Comparison of ENCODE assay signal across 28 mouse cellular contexts in the genomic region with DNA sequence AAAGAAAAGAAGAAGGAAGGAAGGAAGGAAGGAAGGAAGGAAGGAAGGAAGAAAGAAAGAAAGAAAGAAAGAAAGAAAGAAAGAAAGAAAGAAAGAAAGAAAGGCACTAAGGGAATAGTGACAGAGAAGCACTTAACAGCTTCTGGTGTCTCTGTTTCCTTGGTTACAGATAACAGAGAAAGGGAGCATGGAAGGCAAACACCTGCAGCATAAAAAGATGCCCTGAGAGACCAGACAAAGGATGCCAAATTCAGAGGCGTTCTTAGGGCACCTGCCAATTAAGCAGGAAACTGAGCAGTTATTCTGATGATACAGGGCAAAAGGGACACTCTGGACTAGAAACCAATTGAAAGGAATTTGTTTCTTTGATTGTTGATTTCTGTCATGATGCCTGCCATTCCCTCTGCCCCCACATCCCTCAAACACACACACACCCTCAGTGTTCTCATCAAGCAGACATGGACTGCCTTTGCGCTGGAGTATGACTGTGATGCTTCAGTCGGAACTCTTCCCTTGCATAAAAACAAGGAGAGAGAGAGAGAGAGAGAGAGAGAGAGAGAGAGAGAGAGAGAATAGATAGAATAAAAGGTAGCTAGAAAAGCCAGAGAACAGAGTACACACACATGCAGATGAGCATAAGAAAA.
A peak's percentile ranks its signal among the peaks of the same experiment; 100 is the strongest.
DNase-seq lines count a peak whose midpoint lies in the region; ATAC-seq lines count a peak whose summit lies in the region.
"Had no signal": no experiment of that assay in that cellular context is flagged by ENCODE, and none has a peak within 500 bp of the region (broad histone marks: within the 10 kb centered on the region; RNA-seq: fewer than 3 reads in every experiment).

No protein-coding gene starts in this region.

- peak overlapping the region; percentile 47; the same call in 1 of the 2 replicates for H3K27ac ChIP-seq in forebrain, embryonic 15.5 days (replicated peaks)
- H3K27ac ChIP-seq in forebrain, embryonic 10.5 days = no peak overlapping the region
- no peak overlapping the region for H3K27ac ChIP-seq in midbrain, embryonic 13.5 days
- no peak overlapping the region for H3K27ac ChIP-seq in midbrain, embryonic 10.5 days (replicated peaks)
- H3K27ac ChIP-seq in forebrain, embryonic 16.5 days (ENCODE audit: low read length) = 0 out of 2 replicates have a peak overlapping the region, but pooled peaks have one; percentile 23
- H3K27ac ChIP-seq in liver, embryonic 12.5 days = no peak overlapping the region
- H3K27ac ChIP-seq: embryonic facial prominence, embryonic 13.5 days; heart, adult 2 months; heart, embryonic 13.5 days; liver, embryonic 15.5 days; neural tube, embryonic 12.5 days; stomach, postnatal 0 days had no signal

- H3K4me2 ChIP-seq in forebrain, embryonic 15.5 days (replicated peaks) = no peak overlapping the region
- H3K4me2 ChIP-seq in midbrain, embryonic 13.5 days (replicated peaks) = no peak overlapping the region
- no peak overlapping the region for H3K4me2 ChIP-seq in forebrain, embryonic 16.5 days (ENCODE audit: low read length)
- no peak overlapping the region for H3K4me2 ChIP-seq in liver, embryonic 12.5 days
- H3K4me2 ChIP-seq: embryonic facial prominence, embryonic 13.5 days; heart, embryonic 13.5 days; liver, embryonic 15.5 days; lung, embryonic 14.5 days; neural tube, embryonic 12.5 days had no signal

- 49% methylated on average over 3 of the region's 3 CpGs for WGBS in forebrain, embryonic 15.5 days
- WGBS in forebrain, embryonic 10.5 days = 73% methylated on average over 3 of the region's 3 CpGs
- 49% methylated on average over 3 of the region's 3 CpGs for WGBS in midbrain, embryonic 13.5 days
- WGBS in midbrain, embryonic 10.5 days = 74% methylated on average over 3 of the region's 3 CpGs
- 36% methylated on average over 3 of the region's 3 CpGs for WGBS in forebrain, embryonic 16.5 days
- 70% methylated on average over 3 of the region's 3 CpGs for WGBS in liver, embryonic 12.5 days (ENCODE audit: insufficient replicate concordance)

- ATAC-seq in forebrain, embryonic 15.5 days (replicated peaks) = peak; percentile 79
- ATAC-seq in midbrain, embryonic 13.5 days = peak; percentile 58; the same call in 1 of the 2 replicates
- ATAC-seq in forebrain, embryonic 16.5 days = peak; percentile 64; the same call in 1 of the 2 replicates
- no peak for ATAC-seq in liver, embryonic 12.5 days
- ATAC-seq: inflammation-experienced regulatory T-cells, adult 6 months had no signal

- H3K27me3 ChIP-seq in forebrain, embryonic 15.5 days = no peaks in the 10 kb centered on the region
- H3K27me3 ChIP-seq in forebrain, embryonic 10.5 days (ENCODE audit: poor library complexity, severe bottlenecking) = no peaks in the 10 kb centered on the region
- H3K27me3 ChIP-seq in midbrain, embryonic 13.5 days = no peaks in the 10 kb centered on the region
- no peaks in the 10 kb centered on the region for H3K27me3 ChIP-seq in midbrain, embryonic 10.5 days (ENCODE audit: low read depth, poor library complexity, severe bottlenecking)
- H3K27me3 ChIP-seq in forebrain, embryonic 16.5 days (replicated peaks; ENCODE audit: control insufficient read depth, insufficient read depth, low read length) = no peaks in the 10 kb centered on the region
- no peaks in the 10 kb centered on the region for H3K27me3 ChIP-seq in liver, embryonic 12.5 days (replicated peaks)
- H3K27me3 ChIP-seq: embryonic facial prominence, embryonic 13.5 days; heart, embryonic 13.5 days; liver, embryonic 15.5 days; neural tube, embryonic 12.5 days had no signal

- no peak overlapping the region for H3K4me3 ChIP-seq in forebrain, embryonic 15.5 days
- no peak overlapping the region for H3K4me3 ChIP-seq in forebrain, embryonic 10.5 days
- no peak overlapping the region for H3K4me3 ChIP-seq in midbrain, embryonic 13.5 days (replicated peaks)
- H3K4me3 ChIP-seq in midbrain, embryonic 10.5 days = no peak overlapping the region
- H3K4me3 ChIP-seq in forebrain, embryonic 16.5 days (replicated peaks; ENCODE audit: low read length) = no peak overlapping the region
- no peak overlapping the region for H3K4me3 ChIP-seq in liver, embryonic 12.5 days
- H3K4me3 ChIP-seq: embryonic facial prominence, embryonic 13.5 days; heart, adult 2 months; heart, embryonic 13.5 days; liver, embryonic 15.5 days; neural tube, embryonic 12.5 days had no signal

- H3K4me1 ChIP-seq in forebrain, embryonic 15.5 days = no peaks in the 10 kb centered on the region
- no peaks in the 10 kb centered on the region for H3K4me1 ChIP-seq in forebrain, embryonic 10.5 days
- H3K4me1 ChIP-seq in midbrain, embryonic 13.5 days (replicated peaks) = 0 out of 2 replicates have a peak, but pooled peaks cover 4% of the 10 kb centered on the region
- no peaks in the 10 kb centered on the region for H3K4me1 ChIP-seq in midbrain, embryonic 10.5 days
- H3K4me1 ChIP-seq in forebrain, embryonic 16.5 days (replicated peaks; ENCODE audit: control insufficient read depth, insufficient read depth, low read length) = peaks cover 2% of the 10 kb centered on the region; the same call in 1 of the 2 replicates
- no peaks in the 10 kb centered on the region for H3K4me1 ChIP-seq in liver, embryonic 12.5 days
- H3K4me1 ChIP-seq: embryonic facial prominence, embryonic 13.5 days; heart, embryonic 13.5 days; liver, embryonic 15.5 days; neural tube, embryonic 12.5 days had no signal

- no peak for DNase-seq in forebrain, embryonic 10.5 days (ENCODE audit: extremely low spot score, low spot score)
- DNase-seq in midbrain, embryonic 10.5 days (ENCODE audit: low spot score) = no peak
- DNase-seq in MN1 (ENCODE audit: low spot score) = no peak
- DNase-seq: adrenal gland, postnatal 14 days; cerebellum, adult 18-20 months; cerebellum, postnatal 10 days; gastrocnemius, postnatal 36 days; heart, adult 2 months; heart, postnatal 10 days; kidney, adult 11 months; kidney, postnatal 14 days; layer of hippocampus, adult 9-11 months; liver; lung, embryonic 14.5 days; lung, postnatal 14 days; right cerebral cortex, postnatal 4 days; thymus, adult 18-20 months; thymus, postnatal 25 days had no signal

- H3K9me3 ChIP-seq in forebrain, embryonic 15.5 days = no peaks in the 10 kb centered on the region
- no peaks in the 10 kb centered on the region for H3K9me3 ChIP-seq in forebrain, embryonic 10.5 days
- no peaks in the 10 kb centered on the region for H3K9me3 ChIP-seq in midbrain, embryonic 13.5 days
- no peaks in the 10 kb centered on the region for H3K9me3 ChIP-seq in midbrain, embryonic 10.5 days (replicated peaks)
- no peaks in the 10 kb centered on the region for H3K9me3 ChIP-seq in forebrain, embryonic 16.5 days (ENCODE audit: control insufficient read depth, low read length)
- H3K9me3 ChIP-seq in liver, embryonic 12.5 days (replicated peaks) = peaks cover 4% of the 10 kb centered on the region; the same call in 1 of the 2 replicates
- H3K9me3 ChIP-seq: embryonic facial prominence, embryonic 13.5 days; heart, embryonic 13.5 days; liver, embryonic 15.5 days; neural tube, embryonic 12.5 days had no signal

- H3K36me3 ChIP-seq in forebrain, embryonic 15.5 days = no peaks in the 10 kb centered on the region
- H3K36me3 ChIP-seq in forebrain, embryonic 10.5 days (replicated peaks) = no peaks in the 10 kb centered on the region
- no peaks in the 10 kb centered on the region for H3K36me3 ChIP-seq in midbrain, embryonic 13.5 days
- no peaks in the 10 kb centered on the region for H3K36me3 ChIP-seq in midbrain, embryonic 10.5 days
- no peaks in the 10 kb centered on the region for H3K36me3 ChIP-seq in forebrain, embryonic 16.5 days (ENCODE audit: control insufficient read depth, insufficient read depth)
- no peaks in the 10 kb centered on the region for H3K36me3 ChIP-seq in liver, embryonic 12.5 days
- H3K36me3 ChIP-seq: embryonic facial prominence, embryonic 13.5 days; heart, embryonic 13.5 days; liver, embryonic 15.5 days; neural tube, embryonic 12.5 days had no signal

- no peak overlapping the region for H3K9ac ChIP-seq in forebrain, embryonic 15.5 days (replicated peaks)
- H3K9ac ChIP-seq in midbrain, embryonic 13.5 days (replicated peaks) = no peak overlapping the region
- no peak overlapping the region for H3K9ac ChIP-seq in forebrain, embryonic 16.5 days (replicated peaks; ENCODE audit: low read depth, low read length)
- H3K9ac ChIP-seq in liver, embryonic 12.5 days = no peak overlapping the region
- H3K9ac ChIP-seq: embryonic facial prominence, embryonic 13.5 days; heart, embryonic 13.5 days; liver, embryonic 15.5 days; lung, embryonic 14.5 days; neural tube, embryonic 12.5 days had no signal

Comparison
In these comparisons a context has a peak if more than half of its experiments do, and no peak if none do; other contexts are left out.
1. H3K27ac ChIP-seq: peak in forebrain, embryonic 15.5 days (single experiment) and forebrain, embryonic 16.5 days (single experiment); none in forebrain, embryonic 10.5 days (single experiment), midbrain, embryonic 13.5 days (single experiment), midbrain, embryonic 10.5 days (single experiment) and liver, embryonic 12.5 days (single experiment).